Mouse (Mus musculus) 416B (cell line): ENCODE measurements around the gene Apbb2.

Experiments
- DNase-seq: peaks from one replicate; pipeline ENCODE4 v3.0.0; 2011; ENCODE audit warnings: low read depth

Apbb2 gene

GRCm38 (mm10) chr5:66618597-66618996 is at the start of gene Apbb2:
Apbb2 (minus strand) TSS chr5:66618784.
- no peak for DNase-seq

GRCm38 (mm10) chr5:66654220-66654619 is 35.6 kb upstream of the Apbb2 start:
- DNase-seq = no peak

DNA sequence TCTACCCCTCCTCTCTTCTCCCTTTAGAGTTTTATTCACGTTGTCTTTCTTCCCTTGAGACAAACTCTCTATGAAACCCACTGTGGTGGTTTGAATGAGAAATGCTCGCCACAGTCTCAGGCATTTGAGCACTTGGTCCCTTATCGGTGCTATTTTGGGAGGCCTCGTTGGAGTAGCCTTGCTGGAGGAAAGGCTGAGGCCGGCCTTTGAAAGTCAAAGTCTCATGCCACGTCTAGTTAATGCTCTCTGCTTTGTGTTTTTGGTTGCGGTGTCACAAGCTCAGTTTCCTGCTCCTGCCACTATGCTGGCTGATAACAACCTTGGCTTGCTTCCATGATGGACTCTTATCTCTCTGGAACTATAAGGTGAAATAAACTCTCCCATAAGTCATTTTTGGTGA is 28.9 kb upstream of the Apbb2 start:
- peak; percentile 2 for DNase-seq

- peak; percentile 3 for DNase-seq
These were observed 24.7 kb upstream of the Apbb2 start for GRCm38 (mm10) chr5:66643260-66643659.

GRCm38 (mm10) chr5:66642156-66642555 is 23.6 kb upstream of the Apbb2 start:
- DNase-seq = peak; percentile 18

- no peak for DNase-seq
These were observed 17.0 kb upstream of the Apbb2 start for GRCm38 (mm10) chr5:66635459-66636079.

GRCm38 (mm10) chr5:66627805-66628204 is 9.2 kb upstream of the Apbb2 start:
- no peak for DNase-seq

DNA sequence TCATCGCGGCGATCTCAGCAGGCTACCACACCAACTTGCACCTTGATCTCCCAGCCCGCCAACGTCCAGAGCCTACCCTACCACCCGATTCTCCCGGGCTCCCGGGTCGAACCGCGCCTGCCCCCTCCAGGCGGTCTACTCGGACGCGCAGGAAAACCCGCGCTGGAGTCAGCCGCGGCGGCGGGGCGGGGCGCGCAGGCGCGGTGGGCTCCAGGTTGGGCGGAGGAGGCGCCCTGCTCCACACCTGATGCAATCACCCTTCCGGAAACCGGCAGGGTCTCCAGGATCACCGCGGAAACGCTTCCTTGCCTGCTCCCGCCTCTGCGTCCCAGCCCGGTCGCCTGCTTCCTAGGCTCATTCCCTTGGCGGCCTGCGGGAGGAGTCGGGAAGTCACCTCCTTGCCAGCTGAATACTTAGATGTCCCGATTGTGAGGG is 1.6 kb upstream of the Apbb2 start:
- DNase-seq = no peak

GRCm38 (mm10) chr5:66619675-66620074 is 1.1 kb upstream of the Apbb2 start:
- no peak for DNase-seq

- DNase-seq = no peak
These were observed 611 bp upstream of the Apbb2 start for GRCm38 (mm10) chr5:66619195-66619594.

DNA sequence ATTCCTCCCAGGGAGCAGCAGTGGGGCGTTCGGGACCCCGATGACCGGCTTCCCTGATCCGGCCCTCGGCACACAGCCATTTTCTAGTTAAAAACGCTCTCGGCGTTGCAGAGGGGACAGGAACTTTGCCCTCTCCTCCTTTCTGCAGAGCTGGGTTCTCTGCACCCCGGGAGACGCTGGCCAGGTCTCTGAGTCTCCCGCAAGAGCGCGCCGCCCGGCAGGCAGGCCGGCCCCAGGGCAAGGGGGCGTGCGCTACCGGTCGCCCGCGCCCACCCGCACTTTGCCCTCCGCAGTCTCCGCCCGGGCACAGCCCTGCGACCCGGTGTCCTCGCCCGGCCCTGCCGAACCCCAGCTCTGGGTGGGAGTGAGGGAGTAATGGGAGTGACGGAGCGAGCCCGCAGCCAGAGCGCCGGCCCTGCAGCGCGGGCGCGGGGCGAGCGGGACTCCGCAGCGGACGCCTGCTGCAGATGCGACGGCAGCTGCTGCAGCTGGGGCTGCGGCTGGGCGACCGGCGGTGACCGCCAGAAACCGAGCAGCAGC is 593 bp downstream of the Apbb2 start:
- DNase-seq = no peak

DNA sequence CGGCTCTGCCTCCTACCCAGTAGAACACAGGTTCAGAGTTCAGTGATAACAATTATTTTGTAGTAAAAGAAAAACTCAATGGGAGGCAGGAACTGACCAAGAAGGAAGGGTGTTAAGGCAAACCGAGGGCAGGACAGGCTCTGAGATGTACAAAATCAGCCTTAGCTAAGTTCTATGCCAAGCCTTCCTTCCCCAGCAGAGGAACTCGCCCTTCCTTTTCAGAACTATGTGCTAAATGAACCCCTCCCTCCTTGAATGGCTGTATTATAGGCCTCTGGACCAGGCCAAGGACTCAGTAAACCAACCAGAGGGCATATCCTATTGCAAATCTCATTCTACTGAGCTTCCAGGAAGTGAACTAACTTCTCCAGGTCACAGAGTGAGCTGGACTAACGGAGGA is 3.6 kb downstream of the Apbb2 start:
- no peak for DNase-seq

DNA sequence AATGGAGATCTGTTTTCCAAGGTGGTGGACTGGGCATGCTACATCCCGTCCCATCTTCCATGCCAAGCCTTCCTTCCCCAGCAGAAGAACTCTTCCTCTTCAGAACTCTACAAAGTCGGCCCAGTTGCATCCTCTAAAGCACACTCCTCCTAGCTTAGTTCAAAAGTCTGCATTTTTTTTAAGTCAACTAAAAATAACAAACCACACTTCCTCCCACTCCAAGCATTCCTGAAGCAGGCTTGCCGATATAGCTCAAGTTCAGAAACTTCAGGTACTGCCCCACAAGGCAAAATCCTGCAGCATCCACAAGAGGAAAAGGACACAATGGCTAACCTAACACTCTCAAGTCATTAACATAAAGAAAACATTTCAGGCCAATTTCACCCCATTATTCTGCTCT is 4.9 kb downstream of the Apbb2 start:
- no peak for DNase-seq

- DNase-seq = no peak
These were observed 5.6 kb downstream of the Apbb2 start for GRCm38 (mm10) chr5:66612964-66613363.

DNA sequence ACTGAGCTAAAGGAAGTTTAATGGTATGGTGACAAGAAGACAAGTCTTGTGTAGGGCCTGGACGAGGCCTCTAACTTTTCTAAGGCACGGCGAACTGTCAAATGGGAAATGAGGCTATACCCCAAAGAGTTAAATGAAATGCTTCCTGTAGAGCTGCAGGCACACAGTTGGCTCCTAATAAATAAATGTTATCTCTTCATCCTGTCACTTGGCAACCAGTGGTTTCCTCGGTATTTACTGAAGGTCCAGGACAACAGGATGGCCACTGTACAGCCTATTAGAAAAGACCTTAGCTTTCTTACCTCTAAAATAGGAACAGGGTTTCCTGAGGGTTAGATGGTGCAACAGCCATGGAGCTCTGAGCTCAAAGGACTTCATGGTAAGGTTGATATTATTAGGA is 6.7 kb downstream of the Apbb2 start:
- no peak for DNase-seq

GRCm38 (mm10) chr5:66611361-66611760 is 7.2 kb downstream of the Apbb2 start:
- DNase-seq = no peak

GRCm38 (mm10) chr5:66610270-66610669 is 8.3 kb downstream of the Apbb2 start:
- DNase-seq = no peak

- no peak for DNase-seq
These were observed 9.3 kb downstream of the Apbb2 start for GRCm38 (mm10) chr5:66609306-66609705.

- no peak for DNase-seq
These were observed 10.8 kb downstream of the Apbb2 start for GRCm38 (mm10) chr5:66607801-66608200.

DNA sequence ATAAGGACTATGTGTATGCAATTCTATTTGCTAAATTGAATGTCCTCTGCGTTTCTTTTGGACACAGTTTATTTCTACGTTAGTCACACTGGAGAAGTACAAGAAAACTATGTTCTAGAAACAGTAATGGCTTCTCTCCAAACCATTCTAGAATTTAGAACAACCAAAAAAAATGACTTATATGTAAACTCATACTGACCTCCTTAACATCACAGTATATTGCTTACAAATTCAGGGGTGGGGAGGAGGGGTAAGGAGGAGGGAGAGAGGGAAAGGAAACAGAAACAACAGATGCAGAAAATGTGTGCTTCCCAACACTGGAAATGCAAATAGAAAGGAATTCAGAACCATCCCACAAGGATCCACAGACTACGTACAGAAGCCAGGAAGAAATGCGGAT is 11.4 kb downstream of the Apbb2 start:
- no peak for DNase-seq

GRCm38 (mm10) chr5:66605636-66606035 is 12.9 kb downstream of the Apbb2 start:
- no peak for DNase-seq

DNA sequence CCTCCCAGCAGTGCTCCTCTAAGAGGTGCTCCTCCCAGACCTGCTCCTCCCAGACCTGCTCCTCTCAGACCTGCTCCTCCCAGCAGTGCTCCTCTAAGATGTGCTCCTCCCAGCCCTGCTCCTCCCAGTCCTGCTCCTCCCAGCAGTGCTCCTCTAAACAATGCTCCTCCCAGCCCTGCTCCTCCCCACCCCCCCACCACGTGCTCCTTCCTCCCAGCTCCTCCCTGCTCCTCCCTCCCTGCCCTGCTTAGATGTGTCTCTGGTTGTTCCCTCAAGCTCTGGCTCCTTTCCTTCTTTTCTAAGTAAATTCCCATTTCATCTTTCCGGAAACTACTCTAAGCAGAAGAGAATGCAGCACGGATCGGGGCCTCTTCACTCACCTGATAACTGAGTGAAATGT is 14.2 kb downstream of the Apbb2 start:
- no peak for DNase-seq

- no peak for DNase-seq
These were observed 14.8 kb downstream of the Apbb2 start for GRCm38 (mm10) chr5:66603746-66604145.

DNA sequence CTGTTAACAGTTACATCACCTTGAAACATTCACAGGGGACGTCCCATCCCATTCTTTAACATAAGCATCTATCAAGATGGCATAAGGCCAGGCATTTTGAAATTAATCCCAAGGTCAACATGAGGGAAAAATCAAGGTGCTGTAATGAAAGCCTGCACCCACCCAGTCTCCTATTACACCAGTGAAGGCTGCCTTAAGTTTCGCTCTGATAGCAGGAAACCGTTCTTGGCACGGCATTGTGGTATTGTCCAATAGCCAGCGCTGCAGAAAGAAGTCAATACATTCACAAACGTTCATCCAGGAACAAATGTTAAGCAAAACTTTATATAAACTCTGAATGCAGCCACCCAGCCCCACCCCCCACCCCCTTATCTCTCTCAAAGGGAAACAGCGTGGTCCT is 15.4 kb downstream of the Apbb2 start:
- no peak for DNase-seq
